Mouse (Mus musculus) testis, adult 2 months (tissue): Measurements from ENCODE around the gene Cfap43. TPM values are rescaled to one million over a fixed set of nuclear protein-coding genes. Genes with fewer than 3 reads are reported as not detected.

Source experiments
- H3K27ac ChIP-seq: fragments of 200-500 bp; 2 replicates; pipeline ENCODE4 v1.5.1; 2012; ENCODE audit warnings: low read depth, low read length; ENCODE audit not compliant: control insufficient read depth, insufficient read depth
- H3K27me3 ChIP-seq: fragments of 200-500 bp; 2 replicates; pipeline ENCODE4 v1.6.1; 2012; ENCODE audit warnings: mild to moderate bottlenecking, low read length, moderate library complexity; ENCODE audit not compliant: control insufficient read depth, insufficient read depth
- H3K36me3 ChIP-seq: fragments of 200-500 bp; 2 replicates; pipeline ENCODE4 v1.6.1; 2012; ENCODE audit warnings: mild to moderate bottlenecking, low read length; ENCODE audit not compliant: control insufficient read depth, insufficient read depth
- H3K4me1 ChIP-seq: fragments of 200-500 bp; 2 replicates; pipeline ENCODE4 v1.6.1; 2012; ENCODE audit warnings: low read length; ENCODE audit not compliant: control insufficient read depth, insufficient read depth
- H3K4me3 ChIP-seq: fragments of 200-500 bp; 2 replicates; pipeline ENCODE4 v1.5.1; 2012; ENCODE audit warnings: low read depth, mild to moderate bottlenecking, low read length, moderate library complexity, mixed read lengths; ENCODE audit not compliant: control insufficient read depth
- CTCF ChIP-seq: fragments of 200-500 bp; IDR thresholded peaks from 2 replicates; pipeline ENCODE4 v1.5.1; 2012; ENCODE audit warnings: low read depth, mild to moderate bottlenecking, inconsistent platforms, low read length, moderate library complexity; ENCODE audit not compliant: control insufficient read depth, insufficient read depth, insufficient replicate concordance
- POLR2A ChIP-seq: fragments of 200-500 bp; IDR thresholded peaks from 2 replicates; pipeline ENCODE4 v1.6.1; 2012; ENCODE audit warnings: low read depth, mild to moderate bottlenecking, inconsistent platforms, low read length, moderate library complexity; ENCODE audit not compliant: control insufficient read depth
- polyA plus RNA-seq: library from polyadenylated mRNA; depleted of rRNA; stranded (reverse); fragments of >200 nt; gene quantifications from 2 replicates; pipeline ENCODE4 v1.2.3, GENCODE M21; 2012

The Cfap43 gene
- polyA plus RNA-seq, 1 experiment = 95.2 TPM

- Histone ChIP-seq H3K27me3 (no peaks in the 10 kb centered on the region), H3K27ac (no peak overlapping the region), H3K4me3 (no peak overlapping the region), H3K4me1 (no peaks in the 10 kb centered on the region), H3K36me3 (no peaks in the 10 kb centered on the region)
- no peak for TF ChIP-seq CTCF
- no peak for TF ChIP-seq POLR2A
Observed at GRCm38 (mm10) chr19:47927032-47927431, 7.9 kb upstream of the Cfap43 start.

DNA sequence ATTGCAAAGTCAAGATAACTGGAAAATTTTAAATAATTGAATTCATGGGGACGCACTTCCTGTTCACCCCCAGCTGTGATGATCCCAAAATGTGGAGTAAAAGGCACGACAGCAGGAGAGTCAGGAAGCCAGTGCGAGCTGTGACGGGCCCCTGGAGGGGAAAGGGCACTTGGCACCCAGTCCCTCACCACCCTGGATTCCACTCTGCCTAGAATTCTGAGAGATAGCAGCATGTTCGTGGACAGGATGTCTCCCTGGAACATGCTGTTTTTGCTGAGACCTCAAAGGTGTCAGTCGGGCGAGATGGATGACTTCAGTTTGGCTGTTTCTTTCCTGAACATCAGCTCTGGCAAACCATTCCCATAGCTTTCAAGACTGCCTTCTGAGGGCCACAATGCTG lies 6.7 kb upstream of the Cfap43 start:
- H3K4me1 ChIP-seq = no peaks in the 10 kb centered on the region
- no peak overlapping the region for H3K4me3 ChIP-seq
- no peaks in the 10 kb centered on the region for H3K27me3 ChIP-seq
- H3K27ac ChIP-seq = no peak overlapping the region
- H3K36me3 ChIP-seq = no peaks in the 10 kb centered on the region
- TF ChIP-seq POLR2A = no peak
- TF ChIP-seq CTCF = no peak

DNA sequence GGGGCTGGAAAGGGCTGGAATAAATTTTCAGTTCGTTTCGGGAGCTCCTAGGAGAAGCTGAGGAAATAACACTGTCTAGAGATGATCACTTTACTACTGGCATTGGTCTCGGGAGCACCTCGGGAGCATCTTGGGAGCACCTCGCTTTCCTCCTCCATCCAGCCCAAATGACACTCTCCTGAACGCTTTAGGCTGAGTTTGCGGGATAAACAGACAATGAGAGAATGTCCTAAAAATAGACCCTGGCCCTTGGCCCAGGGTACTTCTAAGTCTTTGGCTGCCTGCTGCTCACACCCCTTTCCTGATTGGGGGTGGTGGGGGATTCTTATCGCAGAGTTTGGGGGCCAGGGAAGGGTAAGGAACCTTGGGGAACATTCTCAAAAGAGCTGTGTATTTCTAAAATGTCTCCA lies 884 bp upstream of the Cfap43 start:
- TF ChIP-seq CTCF = no peak
- TF ChIP-seq POLR2A = no peak
- Histone ChIP-seq H3K4me3 (no peak overlapping the region), H3K27me3 (no peaks in the 10 kb centered on the region; the same call in 1 of the 2 replicates), H3K4me1 (peaks cover 3% of the 10 kb centered on the region; the same call in 1 of the 2 replicates), H3K27ac (no peak overlapping the region), H3K36me3 (no peaks in the 10 kb centered on the region)

- Histone ChIP-seq H3K27ac (no peak overlapping the region), H3K4me1 (peaks cover 6% of the 10 kb centered on the region), H3K4me3 (peak overlapping the region; percentile 78), H3K27me3 (no peaks in the 10 kb centered on the region; the same call in 1 of the 2 replicates), H3K36me3 (no peaks in the 10 kb centered on the region)
- no peak for TF ChIP-seq POLR2A
- TF ChIP-seq CTCF = no peak
Observed at GRCm38 (mm10) chr19:47918455-47919101, 509 bp downstream of the Cfap43 start.

- Histone ChIP-seq H3K27ac (no peak overlapping the region), H3K4me1 (peaks cover 6% of the 10 kb centered on the region), H3K4me3 (no peak overlapping the region), H3K27me3 (no peaks in the 10 kb centered on the region; the same call in 1 of the 2 replicates), H3K36me3 (no peaks in the 10 kb centered on the region)
- TF ChIP-seq POLR2A = no peak
- no peak for TF ChIP-seq CTCF
Observed at GRCm38 (mm10) chr19:47918016-47918415, 1.1 kb downstream of the Cfap43 start.

- Histone ChIP-seq H3K27ac (no peak overlapping the region), H3K27me3 (no peaks in the 10 kb centered on the region; the same call in 1 of the 2 replicates), H3K4me1 (peaks cover 6% of the 10 kb centered on the region), H3K36me3 (no peaks in the 10 kb centered on the region), H3K4me3 (no peak overlapping the region)
- no peak for TF ChIP-seq CTCF
- TF ChIP-seq POLR2A = no peak
Observed at GRCm38 (mm10) chr19:47917396-47917795, 1.7 kb downstream of the Cfap43 start.

GRCm38 (mm10) chr19:47915251-47915650 lies 3.8 kb downstream of the Cfap43 start:
- H3K4me1 ChIP-seq = peaks cover 6% of the 10 kb centered on the region
- H3K27me3 ChIP-seq = no peaks in the 10 kb centered on the region; the same call in 1 of the 2 replicates
- no peaks in the 10 kb centered on the region for H3K36me3 ChIP-seq
- TF ChIP-seq POLR2A = no peak
- TF ChIP-seq CTCF = no peak
- H3K27ac ChIP-seq = no peak overlapping the region
- no peak overlapping the region for H3K4me3 ChIP-seq
